Mouse (Mus musculus): ENCODE data around the gene Ormdl3. TPM values are rescaled to one million over a fixed set of nuclear protein-coding genes. Genes with fewer than 3 reads are reported as not detected.

The Ormdl3 gene
- polyA plus RNA-seq, 1 experiment from 2014 or later = 94.8 TPM

DNA sequence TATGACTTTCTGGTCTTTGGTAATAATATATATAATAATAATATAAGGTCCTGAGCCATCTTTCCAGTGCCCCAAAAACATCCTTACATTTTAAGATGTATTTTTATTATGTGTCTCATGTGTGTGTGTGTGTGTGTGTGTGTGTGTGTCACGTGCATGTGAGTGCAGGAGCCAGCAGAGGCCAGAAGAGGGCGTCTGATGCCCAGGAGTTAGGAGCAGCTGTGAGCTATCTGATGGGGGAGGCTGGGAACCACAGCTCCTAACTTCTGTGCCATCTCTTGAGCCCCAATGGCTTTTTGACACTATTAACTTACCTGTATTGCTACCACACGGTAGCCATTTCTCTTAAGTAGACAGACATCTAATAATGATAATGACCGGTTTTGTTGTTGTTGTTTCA, 33.2 kb downstream of the Ormdl3 start:
- POLR2A ChIA-PET = no interaction called here
- DNase-seq (ENCODE audit: low read depth, low spot score) = no peak
- in situ Hi-C loops (cut with MboI; ENCODE audit: low pct_unique_long_range_greater_than_20kb) = loop anchor here (5.0 kb wide), 1 partner anchor 33 kb away; the partner anchor contains the start of gene Ormdl3
- peak; percentile 14 for TF ChIP-seq CTCF (IDR thresholded peaks at IDR 0.05)
- CTCF ChIA-PET = interaction anchor here (1.0 to 2.5 kb wide), 2 partner anchors 43 to 46 kb away, joined by 3 to 10 read pairs; partner anchors contain the start of gene Lrrc3c
- H3K27me3 ChIP-seq = peaks cover 38% of the 10 kb centered on the region
- no peak for ATAC-seq

GRCm38 (mm10) chr11:98550975-98551828, 36.0 kb downstream of the Ormdl3 start, which contains the start of gene Zpbp2:
TSS of gene Zpbp2 (plus strand) at chr11:98551097.
- CTCF ChIA-PET = interaction anchor here (1.0 to 2.5 kb wide), 4 partner anchors 14 to 48 kb away, joined by 3 to 11 read pairs (median 4); partner anchors contain the start of gene Ormdl3
- TF ChIP-seq CTCF (IDR thresholded peaks at IDR 0.05) = no peak

DNA sequence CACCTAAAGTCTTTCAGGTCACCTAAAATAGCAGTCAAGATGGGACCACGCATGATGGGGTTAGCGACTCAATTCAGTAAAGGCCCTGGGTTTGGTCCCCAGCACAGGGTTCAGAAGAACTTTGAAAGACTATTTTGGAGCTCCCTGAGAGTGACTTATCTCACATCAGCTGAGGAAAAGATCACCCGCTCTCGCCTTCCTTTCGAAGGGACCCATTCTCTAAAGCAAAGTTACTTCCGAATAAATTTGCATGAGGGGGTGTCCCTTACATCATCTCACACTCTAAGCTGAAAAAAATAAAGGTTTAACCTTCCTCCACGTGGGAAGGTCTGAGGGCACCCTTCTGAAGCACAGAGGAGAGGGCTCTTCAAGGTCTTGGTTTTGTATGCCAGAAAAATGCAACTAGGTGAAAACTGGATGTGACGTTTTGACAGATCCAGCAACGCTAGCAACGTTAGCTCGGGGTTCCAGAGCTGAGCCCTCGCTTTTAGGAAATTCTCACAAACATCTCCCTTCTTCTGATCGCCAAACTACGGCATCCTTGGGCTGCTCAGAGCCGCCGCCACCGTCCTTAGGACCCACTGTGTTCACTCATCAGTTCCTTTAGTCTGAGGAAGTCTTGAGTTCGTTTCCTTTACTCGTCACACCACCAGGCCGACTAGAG, 36.7 kb downstream of the Ormdl3 start:
- peaks cover 41% of the 10 kb centered on the region for H3K27me3 ChIP-seq
- CTCF ChIA-PET = interaction anchor here (2.5 kb wide), 1 partner anchor 37 kb away, joined by 11 read pairs; the partner anchor contains the start of gene Ormdl3
- POLR2A ChIA-PET = no interaction called here
- TF ChIP-seq CTCF (IDR thresholded peaks at IDR 0.05) = no peak
- DNase-seq (ENCODE audit: low read depth, low spot score) (no peak), ATAC-seq (no peak)
- in situ Hi-C loops (cut with MboI; ENCODE audit: low pct_unique_long_range_greater_than_20kb) = loop anchor here (5.0 kb wide), 1 partner anchor 37 kb away; the partner anchor contains the start of gene Ormdl3

More at GRCm38 (mm10) chr11:98550975-98551828, 36.0 kb downstream of the Ormdl3 start, which contains the start of gene Zpbp2:
- ATAC-seq (peak; percentile 85), DNase-seq (ENCODE audit: low read depth, low spot score) (peak; percentile 49)
- POLR2A ChIA-PET = interaction anchor here (1.1 kb wide), 1 partner anchor 36 kb away, joined by 3 read pairs; the partner anchor contains the start of gene Ormdl3
- peaks cover 42% of the 10 kb centered on the region for H3K27me3 ChIP-seq
- in situ Hi-C loops (cut with MboI; ENCODE audit: low pct_unique_long_range_greater_than_20kb) = loop anchor here (5.0 kb wide), 1 partner anchor 36 kb away; the partner anchor contains the start of gene Ormdl3

DNA sequence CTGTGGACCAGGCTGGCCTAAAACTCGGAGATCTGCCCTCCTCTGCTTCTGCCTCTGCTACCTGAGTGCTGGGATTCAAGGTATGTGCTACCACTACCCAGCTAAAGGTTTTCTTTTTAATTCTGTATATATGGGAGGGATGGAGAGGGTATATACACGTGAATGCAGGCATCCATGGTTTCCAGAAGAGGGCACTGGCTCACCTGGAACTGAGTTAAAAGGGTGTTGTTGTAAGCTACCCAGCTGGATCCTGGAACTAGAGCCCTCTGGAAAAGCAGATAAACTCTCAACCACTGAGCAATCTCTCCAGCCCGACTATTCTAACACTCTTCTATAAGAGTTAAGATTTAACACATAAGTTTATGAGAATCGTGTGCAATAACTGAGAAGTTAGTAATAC, 37.8 kb downstream of the Ormdl3 start:
- ATAC-seq = no peak
- no peak for DNase-seq (ENCODE audit: low read depth, low spot score)
- TF ChIP-seq CTCF (IDR thresholded peaks at IDR 0.05) = peak; percentile 43
- ChIA-PET CTCF (interaction anchor here (1.2 kb wide), 1 partner anchor 57 kb away, joined by 4 read pairs; no protein-coding TSS in a partner anchor), POLR2A (interaction anchor here (0.6 to 0.7 kb wide), 2 partner anchors 37 to 257 kb away, joined by 3 to 4 read pairs; no protein-coding TSS in a partner anchor)
- in situ Hi-C loops (cut with MboI; ENCODE audit: low pct_unique_long_range_greater_than_20kb) = no loop called here
- H3K27me3 ChIP-seq = peaks cover 44% of the 10 kb centered on the region

DNA sequence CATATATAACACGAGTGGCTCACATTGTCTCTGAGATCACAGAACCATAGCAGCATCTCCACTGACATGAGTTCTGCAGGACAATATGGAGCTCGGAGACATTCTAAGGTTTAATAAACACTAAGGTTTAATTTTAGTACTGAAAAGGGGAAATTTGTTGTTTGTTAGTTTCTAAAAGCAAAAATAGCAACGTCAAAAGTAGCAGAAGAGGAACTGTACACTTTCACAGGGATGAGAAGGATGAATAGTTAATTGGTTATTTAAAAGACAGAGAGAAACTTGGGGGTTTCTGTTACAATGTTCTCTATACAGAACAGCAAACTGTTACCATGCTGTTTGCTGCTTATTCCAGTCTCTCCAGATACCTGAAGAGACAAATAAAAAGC, 39.9 kb downstream of the Ormdl3 start:
- no peak for TF ChIP-seq CTCF (IDR thresholded peaks at IDR 0.05)
- in situ Hi-C loops (cut with MboI; ENCODE audit: low pct_unique_long_range_greater_than_20kb) = no loop called here
- ChIA-PET CTCF (no interaction called here), POLR2A (no interaction called here)
- no peak for ATAC-seq
- no peak for DNase-seq (ENCODE audit: low read depth, low spot score)
- peaks cover 61% of the 10 kb centered on the region for H3K27me3 ChIP-seq

- no peak for ATAC-seq
- peaks cover 64% of the 10 kb centered on the region for H3K27me3 ChIP-seq
- no peak for DNase-seq (ENCODE audit: low read depth, low spot score)
- TF ChIP-seq CTCF (IDR thresholded peaks at IDR 0.05) = no peak
- CTCF ChIA-PET = no interaction called here
- POLR2A ChIA-PET = no interaction called here
- in situ Hi-C loops (cut with MboI; ENCODE audit: low pct_unique_long_range_greater_than_20kb) = no loop called here
Observed at GRCm38 (mm10) chr11:98546529-98547307, 40.5 kb downstream of the Ormdl3 start.

- ATAC-seq (no peak), DNase-seq (ENCODE audit: low read depth, low spot score) (no peak)
- H3K27me3 ChIP-seq = peaks cover 64% of the 10 kb centered on the region
- ChIA-PET POLR2A (no interaction called here), CTCF (no interaction called here)
- in situ Hi-C loops (cut with MboI; ENCODE audit: low pct_unique_long_range_greater_than_20kb) = no loop called here
- TF ChIP-seq CTCF (IDR thresholded peaks at IDR 0.05) = no peak
Observed at GRCm38 (mm10) chr11:98545711-98546231, 41.4 kb downstream of the Ormdl3 start, which contains the start of gene Ikzf3. TSS of gene Ikzf3 (minus strand) at chr11:98546031.

DNA sequence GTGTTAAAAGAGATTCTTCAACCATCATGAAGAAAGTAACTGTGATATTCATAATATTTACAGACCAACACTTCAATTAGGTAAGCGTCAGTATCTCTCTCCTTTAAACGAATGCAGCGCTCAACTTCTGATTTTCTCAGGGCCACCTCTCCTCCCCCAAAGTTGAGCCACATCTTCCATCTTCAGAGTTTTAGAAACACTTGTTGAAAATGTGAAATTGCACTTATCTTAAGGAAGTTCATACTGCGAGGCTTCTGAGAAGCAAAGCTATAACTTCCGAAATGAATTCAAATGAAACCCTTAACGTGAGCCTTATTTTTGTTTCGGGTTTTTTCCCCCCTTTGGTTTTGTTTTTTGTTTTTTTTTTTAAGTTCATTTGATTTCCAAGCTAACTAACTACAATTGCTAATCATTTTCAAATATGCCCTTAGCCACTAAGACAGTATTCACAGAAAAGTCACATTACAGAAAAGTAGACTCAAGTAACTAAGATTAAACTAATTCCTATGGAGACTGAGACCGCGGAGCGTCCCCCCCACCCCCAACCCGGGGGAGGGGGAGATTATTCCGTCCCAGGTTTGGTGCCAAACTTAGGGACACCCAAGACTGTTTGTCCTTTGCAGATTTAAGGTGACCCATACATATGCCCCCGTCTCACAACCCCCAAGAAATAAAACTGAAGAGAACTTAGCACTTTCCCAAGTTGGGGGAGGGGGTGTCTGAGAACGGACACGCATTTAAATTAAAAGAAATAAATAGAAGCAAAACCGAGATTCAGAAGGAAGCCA, 42.1 kb downstream of the Ormdl3 start:
- ChIA-PET CTCF (no interaction called here), POLR2A (interaction anchor here (0.6 to 0.7 kb wide), 2 partner anchors 10 to 87 kb away, joined by 4 read pairs; no protein-coding TSS in a partner anchor)
- ATAC-seq (no peak), DNase-seq (ENCODE audit: low read depth, low spot score) (no peak)
- TF ChIP-seq CTCF (IDR thresholded peaks at IDR 0.05) = no peak
- in situ Hi-C loops (cut with MboI; ENCODE audit: low pct_unique_long_range_greater_than_20kb) = no loop called here
- peaks cover 64% of the 10 kb centered on the region for H3K27me3 ChIP-seq

- no peak for ATAC-seq
- H3K27me3 ChIP-seq = peaks cover 58% of the 10 kb centered on the region
- CTCF ChIA-PET = no interaction called here
- TF ChIP-seq CTCF (IDR thresholded peaks at IDR 0.05) = no peak
- in situ Hi-C loops (cut with MboI; ENCODE audit: low pct_unique_long_range_greater_than_20kb) = no loop called here
- POLR2A ChIA-PET = no interaction called here
- no peak for DNase-seq (ENCODE audit: low read depth, low spot score)
Observed at GRCm38 (mm10) chr11:98543414-98543813, 43.8 kb downstream of the Ormdl3 start.

All from Patski (cell line).